Mouse (Mus musculus): ENCODE measurements at regions not wholly inside any gene's neighbourhood (a gene's known extent, or its start where the extent isn't known, plus 50 kb on each side); places are given as distances from the start of the nearest gene placed in this dataset.

- intact Hi-C loops (cut with DNase I) = no loop called here
Observed at GRCm38 (mm10) chr8:115554185-115554584, 153.4 kb downstream of the Maf start.

DNA sequence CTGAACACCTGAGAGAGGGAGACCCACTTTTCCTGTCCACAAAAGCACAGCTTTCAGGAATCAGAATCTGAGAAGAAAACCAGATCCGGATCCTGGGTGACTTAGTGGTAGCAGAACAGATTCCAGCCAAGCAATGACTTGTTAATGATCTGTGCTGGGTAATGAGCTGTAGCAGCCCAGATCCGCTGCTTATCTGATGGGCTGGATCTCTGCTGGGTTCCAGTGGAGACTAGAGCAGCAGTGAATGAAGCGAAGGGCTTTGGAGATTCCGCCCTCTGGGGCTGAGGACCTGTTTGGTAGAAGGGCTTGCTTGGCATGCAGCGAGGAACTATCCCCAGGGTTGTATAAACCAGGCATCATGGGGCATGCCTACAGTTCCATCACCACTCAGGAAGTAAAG lies 156.3 kb downstream of the Maf start:
- intact Hi-C loops (cut with DNase I) = no loop called here
- DNase-seq (ENCODE audit: low spot score in 2 of 2) = no peak

More at GRCm38 (mm10) chr8:115554185-115554584, 153.4 kb downstream of the Maf start:
- no peak for DNase-seq (ENCODE audit: low spot score in 2 of 2)

- intact Hi-C loops (cut with DNase I) = no loop called here
- DNase-seq (ENCODE audit: low spot score in 2 of 2) = no peak
Observed at GRCm38 (mm10) chr8:115549112-115549511, 158.5 kb downstream of the Maf start.

DNA sequence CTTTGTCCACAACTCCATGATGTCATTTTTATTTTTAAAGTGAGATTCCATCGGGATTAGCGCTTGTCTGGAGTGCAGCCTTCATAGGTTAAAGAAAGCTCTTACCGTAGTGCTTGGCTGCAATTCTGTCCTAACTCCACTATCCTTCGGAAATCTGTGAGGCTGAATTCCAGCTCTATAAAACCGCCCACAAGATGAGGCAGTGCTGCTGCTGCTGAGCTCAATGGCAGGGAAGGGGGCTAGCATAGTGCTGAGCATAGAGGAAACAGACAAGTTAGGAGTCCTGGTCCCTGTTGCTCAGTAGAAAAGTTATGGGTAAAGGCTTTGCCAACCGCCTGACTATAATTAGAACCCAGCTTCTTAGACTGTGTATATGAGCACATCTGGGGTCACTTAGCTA lies 163.5 kb downstream of the Maf start:
- intact Hi-C loops (cut with DNase I) = no loop called here
- no peak for DNase-seq (ENCODE audit: low spot score in 2 of 2)

- DNase-seq (ENCODE audit: low spot score in 2 of 2) = no peak
- intact Hi-C loops (cut with DNase I) = no loop called here
Observed at GRCm38 (mm10) chr8:115542935-115543334, 164.7 kb downstream of the Maf start.

DNA sequence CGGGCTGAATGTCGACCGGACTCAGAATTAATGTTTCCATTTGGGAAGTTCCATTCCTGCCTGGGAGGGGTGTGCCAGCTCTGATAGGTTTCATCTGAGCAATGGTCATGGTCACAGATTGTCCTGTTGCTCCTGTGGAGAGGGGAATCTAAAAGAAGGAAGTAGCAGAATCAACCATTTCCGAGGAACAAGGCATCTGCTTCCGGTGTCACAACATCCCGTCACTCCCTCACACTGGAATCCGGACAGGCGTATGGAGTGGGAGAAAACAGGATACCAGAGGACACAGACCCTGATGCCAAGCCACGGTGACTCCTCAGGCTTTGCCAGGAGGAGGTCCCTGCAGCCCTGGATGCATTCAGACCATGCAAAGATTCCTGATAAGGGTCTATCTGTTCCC lies 168.0 kb downstream of the Maf start:
- intact Hi-C loops (cut with DNase I) = no loop called here
- DNase-seq (ENCODE audit: low spot score in 2 of 2) = no peak

GRCm38 (mm10) chr8:115538236-115538635 lies 169.4 kb downstream of the Maf start:
- no peak for DNase-seq (ENCODE audit: low spot score in 2 of 2)
- intact Hi-C loops (cut with DNase I) = no loop called here

GRCm38 (mm10) chr8:115537761-115538160 lies 169.8 kb downstream of the Maf start:
- no peak for DNase-seq (ENCODE audit: low spot score in 2 of 2)
- intact Hi-C loops (cut with DNase I) = no loop called here

GRCm38 (mm10) chr8:115536554-115537346 lies 170.8 kb downstream of the Maf start:
- no peak for DNase-seq (ENCODE audit: low spot score in 2 of 2)
- intact Hi-C loops (cut with DNase I) = no loop called here

GRCm38 (mm10) chr8:115536001-115536400 lies 171.6 kb downstream of the Maf start:
- intact Hi-C loops (cut with DNase I) = no loop called here
- no peak for DNase-seq (ENCODE audit: low spot score in 2 of 2)

DNA sequence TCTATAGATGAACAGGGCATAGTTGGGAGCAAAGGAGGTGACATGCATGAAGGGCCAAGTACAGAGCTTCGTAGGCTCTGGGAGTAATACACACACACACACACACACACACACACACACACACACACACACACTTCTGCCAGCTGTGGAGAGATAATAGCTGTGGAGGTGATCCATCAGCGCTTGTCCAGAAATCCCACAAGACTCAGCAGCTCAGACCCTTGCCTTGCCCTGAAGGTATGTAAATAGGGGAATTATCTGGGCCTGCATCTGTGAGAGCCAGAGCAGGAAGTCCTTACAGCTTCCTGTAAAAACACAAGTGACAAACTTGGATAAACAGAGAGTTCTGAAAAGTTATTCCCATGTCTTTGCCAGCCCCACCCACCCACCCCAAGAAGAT lies 173.6 kb downstream of the Maf start:
- intact Hi-C loops (cut with DNase I) = no loop called here
- no peak for DNase-seq (ENCODE audit: low spot score in 2 of 2)

DNA sequence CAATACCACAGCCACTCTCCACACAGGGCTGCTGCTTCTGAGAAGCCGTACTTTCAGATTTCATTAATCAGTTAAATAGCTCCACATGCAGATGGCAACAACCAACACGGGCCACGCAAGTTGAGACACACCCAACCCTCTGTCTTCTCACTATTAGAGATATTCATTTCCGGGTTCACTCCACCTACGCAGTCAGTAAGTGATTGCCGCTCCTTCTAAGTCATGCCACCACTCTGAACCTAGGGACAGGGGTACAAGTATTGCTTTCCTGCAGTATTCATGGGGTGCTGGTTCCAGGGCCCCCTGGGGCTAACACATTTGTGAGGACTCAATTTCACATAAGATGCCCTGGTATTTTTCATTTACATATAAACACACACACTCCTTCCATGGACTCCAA lies 176.3 kb downstream of the Maf start:
- DNase-seq (ENCODE audit: low spot score in 2 of 2) = no peak
- intact Hi-C loops (cut with DNase I) = no loop called here

- peak; percentile 23 to 28 for DNase-seq (ENCODE audit: low spot score in 2 of 2)
Observed at GRCm38 (mm10) chr8:115529568-115530342, 177.8 kb downstream of the Maf start.

DNA sequence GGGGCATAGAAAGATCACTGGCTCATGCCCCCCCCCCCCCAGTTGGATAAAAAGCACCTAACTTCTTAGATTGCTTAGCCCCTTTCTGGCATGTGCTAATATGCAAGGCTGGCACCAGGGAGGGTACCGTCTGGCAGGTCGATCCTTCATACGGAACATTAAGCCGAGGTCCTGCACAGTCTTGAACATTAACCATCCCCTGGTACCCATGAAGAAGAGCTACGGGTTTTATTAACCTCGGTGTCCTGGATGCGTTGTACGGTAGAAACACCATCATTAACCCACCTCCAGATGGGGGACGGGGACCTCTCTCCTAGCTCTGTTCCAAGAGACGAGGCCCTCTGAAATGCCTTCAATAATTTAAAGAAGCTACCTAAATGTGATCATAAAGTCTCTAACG lies 178.7 kb downstream of the Maf start:
- no peak for DNase-seq (ENCODE audit: low spot score in 2 of 2)
- intact Hi-C loops (cut with DNase I) = no loop called here

More at GRCm38 (mm10) chr8:115529568-115530342, 177.8 kb downstream of the Maf start:
- intact Hi-C loops (cut with DNase I) = no loop called here

DNA sequence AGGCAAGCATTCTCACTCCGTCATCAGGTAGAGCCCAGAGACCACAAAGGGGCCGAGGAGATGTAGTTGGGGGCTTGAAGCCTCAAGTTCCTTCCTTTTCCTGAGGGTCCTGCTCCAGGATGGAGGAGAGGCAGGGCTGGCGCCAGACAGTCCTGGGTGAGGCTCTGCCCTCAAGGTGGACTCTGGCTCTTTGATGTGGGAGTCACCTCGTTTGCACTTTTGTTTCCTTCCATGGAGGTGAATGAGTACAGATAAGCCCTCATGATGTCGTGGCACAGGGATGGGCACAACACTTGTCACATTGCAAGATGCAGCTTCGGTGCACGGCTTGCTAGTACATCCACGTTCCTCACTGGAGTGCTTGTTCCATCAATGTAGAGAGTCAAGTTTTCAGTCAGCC lies 182.4 kb downstream of the Maf start:
- no peak for DNase-seq (ENCODE audit: low spot score in 2 of 2)
- intact Hi-C loops (cut with DNase I) = no loop called here

DNA sequence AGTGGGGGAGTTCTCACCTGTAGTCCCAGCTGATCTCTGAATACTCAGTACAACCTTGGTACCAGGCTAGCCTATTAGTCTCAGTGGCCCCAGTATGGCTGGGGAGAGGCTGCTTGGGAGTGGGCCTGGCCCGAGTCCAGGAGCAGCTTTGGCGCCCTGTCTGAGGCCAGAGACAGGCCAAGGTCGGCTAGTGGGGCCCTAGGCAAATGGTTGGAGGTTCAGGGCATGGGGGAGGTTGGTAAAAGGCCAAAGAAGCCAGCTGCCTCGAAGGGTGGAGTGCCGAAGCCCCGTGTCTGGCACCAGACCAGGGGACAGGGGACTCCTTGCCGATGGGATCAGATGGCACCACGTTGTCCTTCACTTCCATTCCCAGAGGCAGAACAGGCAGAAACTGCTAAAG lies 182.9 kb downstream of the Maf start:
- intact Hi-C loops (cut with DNase I) = no loop called here

DNA sequence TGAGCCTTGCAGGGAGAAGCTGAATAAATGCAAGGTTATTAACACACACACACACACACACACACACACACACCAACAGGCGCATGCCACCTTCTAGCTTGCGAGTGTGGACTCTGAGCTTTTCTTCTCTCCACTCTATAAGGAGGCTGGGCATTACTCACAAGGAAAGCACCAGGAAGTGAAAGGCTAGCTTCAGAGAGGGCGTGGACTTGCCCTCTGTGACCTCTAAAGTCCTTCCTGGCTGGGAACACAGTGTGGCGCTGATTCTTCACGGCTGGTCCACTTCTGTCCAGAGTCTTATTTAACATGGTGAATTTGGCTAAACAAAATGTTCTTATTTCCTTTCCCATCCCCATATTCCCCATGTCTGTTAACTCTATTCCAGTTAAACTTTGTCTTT lies 185.1 kb downstream of the Maf start:
- intact Hi-C loops (cut with DNase I) = no loop called here
- no peak for DNase-seq (ENCODE audit: low spot score in 2 of 2)

More for the DNA sequence above, 182.9 kb downstream of the Maf start:
- DNase-seq (ENCODE audit: low spot score in 2 of 2) = no peak

GRCm38 (mm10) chr8:115515647-115516046 lies 191.9 kb downstream of the Maf start:
- DNase-seq (ENCODE audit: low spot score in 2 of 2) = no peak
- intact Hi-C loops (cut with DNase I) = no loop called here

GRCm38 (mm10) chr8:115514485-115514884 lies 193.1 kb downstream of the Maf start:
- no peak for DNase-seq (ENCODE audit: low spot score in 2 of 2)
- intact Hi-C loops (cut with DNase I) = no loop called here

DNA sequence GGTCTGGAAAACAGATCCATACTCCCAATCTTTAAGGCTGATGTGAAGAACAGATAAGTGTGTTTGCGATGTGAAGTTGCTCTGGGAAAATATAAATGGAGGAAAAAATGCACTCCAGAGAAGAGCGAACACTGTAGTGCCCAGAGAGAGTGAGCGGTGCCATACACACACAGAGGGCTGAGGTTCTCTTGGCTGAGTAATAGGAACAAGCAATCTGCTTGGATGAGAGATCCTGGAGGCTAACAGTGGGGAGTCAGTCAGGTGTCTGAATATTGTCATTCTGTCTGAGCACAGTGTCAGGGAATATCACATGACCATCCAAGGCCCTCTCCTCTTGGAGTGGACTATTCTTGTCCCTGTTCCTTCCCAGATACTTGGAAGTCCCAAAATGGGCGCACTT lies 200.4 kb downstream of the Maf start:
- DNase-seq (ENCODE audit: low spot score in 2 of 2) = no peak
- intact Hi-C loops (cut with DNase I) = no loop called here

- intact Hi-C loops (cut with DNase I) = no loop called here
- no peak for DNase-seq (ENCODE audit: low spot score in 2 of 2)
Observed at GRCm38 (mm10) chr8:115506741-115507140, 200.9 kb downstream of the Maf start.
